Mouse (Mus musculus): ENCODE data around the gene Rnf41. TPM values are rescaled to one million over a fixed set of nuclear protein-coding genes. Genes with fewer than 3 reads are reported as not detected.

Rnf41 gene
- polyA plus RNA-seq (2015; fragmentation: Illumina TruSeq; extraction: RNeasy Lipid Tissue Mini Kit (QIAGEN cat#74804); ENCODE audit: insufficient read depth, low replicate concordance): 25.2 TPM

GRCm38 (mm10) chr10:128411211-128412054 is at the start of gene Rnf41, which contains the start of gene Nabp2:
Gene Rnf41, plus strand, starts transcription at chr10:128411657.
Gene Nabp2, minus strand, starts transcription at chr10:128411492.

GRCm38 (mm10) chr10:128368402-128369217 is 42.8 kb upstream of the Rnf41 start, which contains the start of gene Coq10a:
Gene Coq10a, minus strand, starts transcription at chr10:128368997.

GRCm38 (mm10) chr10:128376455-128377211 is 34.8 kb upstream of the Rnf41 start, which contains the start of gene Ankrd52:
Gene Ankrd52, plus strand, starts transcription at chr10:128377115.

GRCm38 (mm10) chr10:128401056-128401455 is 10.4 kb upstream of the Rnf41 start, which contains the start of gene Slc39a5:
Gene Slc39a5, minus strand, starts transcription at chr10:128401229.

GRCm38 (mm10) chr10:128458719-128459408 is 47.4 kb downstream of the Rnf41 start, which contains the start of gene Smarcc2:
Gene Smarcc2, plus strand, starts transcription at chr10:128459248.

Other genes starting within 250 kb of the Rnf41 start
- 28.3 TPM for gene Rbms2, start 231.4 kb upstream of the Rnf41 start, polyA plus RNA-seq (2015; fragmentation: Illumina TruSeq; extraction: RNeasy Lipid Tissue Mini Kit (QIAGEN cat#74804); ENCODE audit: insufficient read depth, low replicate concordance)
- 1.1 TPM for gene Gls2, start 217.2 kb upstream of the Rnf41 start, polyA plus RNA-seq (2015; fragmentation: Illumina TruSeq; extraction: RNeasy Lipid Tissue Mini Kit (QIAGEN cat#74804); ENCODE audit: insufficient read depth, low replicate concordance)
- gene Spryd4, start 199.8 kb upstream of the Rnf41 start, polyA plus RNA-seq (2015; fragmentation: Illumina TruSeq; extraction: RNeasy Lipid Tissue Mini Kit (QIAGEN cat#74804); ENCODE audit: insufficient read depth, low replicate concordance): 13.4 TPM
- not detected for gene Mip, start 185.8 kb upstream of the Rnf41 start, polyA plus RNA-seq (2015; fragmentation: Illumina TruSeq; extraction: RNeasy Lipid Tissue Mini Kit (QIAGEN cat#74804); ENCODE audit: insufficient read depth, low replicate concordance)
- gene Timeless, start 179.6 kb upstream of the Rnf41 start, polyA plus RNA-seq (2015; fragmentation: Illumina TruSeq; extraction: RNeasy Lipid Tissue Mini Kit (QIAGEN cat#74804); ENCODE audit: insufficient read depth, low replicate concordance): 14.1 TPM
- gene Apon, start 157.6 kb upstream of the Rnf41 start, polyA plus RNA-seq (2015; fragmentation: Illumina TruSeq; extraction: RNeasy Lipid Tissue Mini Kit (QIAGEN cat#74804); ENCODE audit: insufficient read depth, low replicate concordance): 0.28 TPM
- 1.3 TPM for gene Apof, start 143.0 kb upstream of the Rnf41 start, polyA plus RNA-seq (2015; fragmentation: Illumina TruSeq; extraction: RNeasy Lipid Tissue Mini Kit (QIAGEN cat#74804); ENCODE audit: insufficient read depth, low replicate concordance)
- 74.1 TPM for gene Stat2, start 141.1 kb upstream of the Rnf41 start, polyA plus RNA-seq (2015; fragmentation: Illumina TruSeq; extraction: RNeasy Lipid Tissue Mini Kit (QIAGEN cat#74804); ENCODE audit: insufficient read depth, low replicate concordance)
- gene Il23a, start 112.9 kb upstream of the Rnf41 start, polyA plus RNA-seq (2015; fragmentation: Illumina TruSeq; extraction: RNeasy Lipid Tissue Mini Kit (QIAGEN cat#74804); ENCODE audit: insufficient read depth, low replicate concordance): not detected
- gene Pan2, start 108.3 kb upstream of the Rnf41 start, polyA plus RNA-seq (2015; fragmentation: Illumina TruSeq; extraction: RNeasy Lipid Tissue Mini Kit (QIAGEN cat#74804); ENCODE audit: insufficient read depth, low replicate concordance): 44.8 TPM
- 58.8 TPM for gene Cnpy2, start 89.2 kb upstream of the Rnf41 start, polyA plus RNA-seq (2015; fragmentation: Illumina TruSeq; extraction: RNeasy Lipid Tissue Mini Kit (QIAGEN cat#74804); ENCODE audit: insufficient read depth, low replicate concordance)
- gene Cs, start 73.9 kb upstream of the Rnf41 start, polyA plus RNA-seq (2015; fragmentation: Illumina TruSeq; extraction: RNeasy Lipid Tissue Mini Kit (QIAGEN cat#74804); ENCODE audit: insufficient read depth, low replicate concordance): 121 TPM
- 42.0 TPM for gene Coq10a, start 42.7 kb upstream of the Rnf41 start, polyA plus RNA-seq (2015; fragmentation: Illumina TruSeq; extraction: RNeasy Lipid Tissue Mini Kit (QIAGEN cat#74804); ENCODE audit: insufficient read depth, low replicate concordance)
- 35.0 TPM for gene Ankrd52, start 34.5 kb upstream of the Rnf41 start, polyA plus RNA-seq (2015; fragmentation: Illumina TruSeq; extraction: RNeasy Lipid Tissue Mini Kit (QIAGEN cat#74804); ENCODE audit: insufficient read depth, low replicate concordance)
- not detected for gene Slc39a5, start 10.4 kb upstream of the Rnf41 start, polyA plus RNA-seq (2015; fragmentation: Illumina TruSeq; extraction: RNeasy Lipid Tissue Mini Kit (QIAGEN cat#74804); ENCODE audit: insufficient read depth, low replicate concordance)
- gene Nabp2, start 165 bp upstream of the Rnf41 start, polyA plus RNA-seq (2015; fragmentation: Illumina TruSeq; extraction: RNeasy Lipid Tissue Mini Kit (QIAGEN cat#74804); ENCODE audit: insufficient read depth, low replicate concordance): 48.3 TPM
- 93.2 TPM for gene Smarcc2, start 47.6 kb downstream of the Rnf41 start, polyA plus RNA-seq (2015; fragmentation: Illumina TruSeq; extraction: RNeasy Lipid Tissue Mini Kit (QIAGEN cat#74804); ENCODE audit: insufficient read depth, low replicate concordance)
- 874 TPM for gene Myl6, start 82.5 kb downstream of the Rnf41 start, polyA plus RNA-seq (2015; fragmentation: Illumina TruSeq; extraction: RNeasy Lipid Tissue Mini Kit (QIAGEN cat#74804); ENCODE audit: insufficient read depth, low replicate concordance)
- 0.25 TPM for gene Myl6b, start 87.0 kb downstream of the Rnf41 start, polyA plus RNA-seq (2015; fragmentation: Illumina TruSeq; extraction: RNeasy Lipid Tissue Mini Kit (QIAGEN cat#74804); ENCODE audit: insufficient read depth, low replicate concordance)
- gene Esyt1, start 114.2 kb downstream of the Rnf41 start, polyA plus RNA-seq (2015; fragmentation: Illumina TruSeq; extraction: RNeasy Lipid Tissue Mini Kit (QIAGEN cat#74804); ENCODE audit: insufficient read depth, low replicate concordance): 82.6 TPM
- 10.0 TPM for gene Zc3h10, start 136.1 kb downstream of the Rnf41 start, polyA plus RNA-seq (2015; fragmentation: Illumina TruSeq; extraction: RNeasy Lipid Tissue Mini Kit (QIAGEN cat#74804); ENCODE audit: insufficient read depth, low replicate concordance)
- gene Rpl41, start 137.6 kb downstream of the Rnf41 start, polyA plus RNA-seq (2015; fragmentation: Illumina TruSeq; extraction: RNeasy Lipid Tissue Mini Kit (QIAGEN cat#74804); ENCODE audit: insufficient read depth, low replicate concordance): 904 TPM
- gene Pa2g4, start 154.3 kb downstream of the Rnf41 start, polyA plus RNA-seq (2015; fragmentation: Illumina TruSeq; extraction: RNeasy Lipid Tissue Mini Kit (QIAGEN cat#74804); ENCODE audit: insufficient read depth, low replicate concordance): 149 TPM
- 2.2 TPM for gene Erbb3, start 178.0 kb downstream of the Rnf41 start, polyA plus RNA-seq (2015; fragmentation: Illumina TruSeq; extraction: RNeasy Lipid Tissue Mini Kit (QIAGEN cat#74804); ENCODE audit: insufficient read depth, low replicate concordance)
- 387 TPM for gene Rps26, start 215.1 kb downstream of the Rnf41 start, polyA plus RNA-seq (2015; fragmentation: Illumina TruSeq; extraction: RNeasy Lipid Tissue Mini Kit (QIAGEN cat#74804); ENCODE audit: insufficient read depth, low replicate concordance)
- gene Ikzf4, start 234.3 kb downstream of the Rnf41 start, polyA plus RNA-seq (2015; fragmentation: Illumina TruSeq; extraction: RNeasy Lipid Tissue Mini Kit (QIAGEN cat#74804); ENCODE audit: insufficient read depth, low replicate concordance): 1.4 TPM

Measured in spleen, adult 10 weeks (tissue).